Mouse (Mus musculus) heart, postnatal 25 days (tissue): ENCODE measurements around the gene Bmpr2. TPM values are rescaled to one million over a fixed set of nuclear protein-coding genes. Genes with fewer than 3 reads are reported as not detected.

Experiments
- DNase-seq: peaks from one replicate; pipeline ENCODE4 v3.0.0; 2022; ENCODE audit warnings: low spot score
- intact Hi-C: fragments of 180-260 bp; cut with DNase I; formaldehyde crosslinking; loops from one replicate; pipeline ENCODE4 v1.15.1; 2025
- total RNA-seq, 2 experiments: library from RNA; stranded (reverse); gene quantifications; 2 replicates each; pipeline ENCODE4 v1.2.3; 2021

The Bmpr2 gene
- total RNA-seq, 2 experiments from 2014 or later = 39.2 to 46.7 TPM

DNA sequence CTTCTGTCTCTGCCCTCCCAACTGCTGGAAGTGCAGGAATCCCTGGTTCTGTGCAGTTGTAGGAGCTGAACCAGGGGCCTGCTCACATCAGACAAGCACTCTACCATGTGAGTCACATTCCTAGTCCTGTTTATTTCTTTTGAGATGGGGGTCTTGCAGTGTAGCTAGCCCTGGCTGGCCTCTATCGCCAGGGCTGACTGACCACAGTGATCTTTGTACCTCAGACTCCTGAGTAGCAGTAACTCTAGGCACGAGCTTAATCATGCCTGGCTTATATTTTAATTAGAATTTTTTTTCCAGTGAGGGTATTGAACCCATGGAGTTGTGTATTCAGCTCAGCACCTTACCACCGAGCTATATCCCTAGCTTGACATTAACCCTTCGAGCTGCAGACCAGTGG, 128.0 kb downstream of the Bmpr2 start:
- DNase-seq = no peak
- intact Hi-C loops = no loop called here

DNA sequence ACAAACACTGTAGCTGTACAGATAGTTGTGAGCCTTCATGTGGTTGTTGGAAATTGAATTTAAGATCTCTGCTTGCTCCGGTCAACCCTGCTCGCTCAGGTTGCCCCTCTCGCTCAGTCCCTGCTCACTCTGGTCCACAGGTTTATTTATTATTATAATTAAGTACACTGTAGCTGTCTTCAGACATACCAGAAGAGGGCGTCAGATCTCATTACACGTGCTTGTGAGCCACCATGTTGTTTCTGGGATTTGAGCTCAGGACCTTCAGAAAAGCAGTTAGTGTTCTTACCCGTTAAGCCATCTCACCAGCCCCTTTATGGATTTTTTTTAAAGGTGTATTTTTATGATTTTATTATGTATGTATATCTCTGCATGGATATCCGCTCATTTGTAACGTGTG, 129.6 kb downstream of the Bmpr2 start:
- no peak for DNase-seq
- intact Hi-C loops = no loop called here

DNA sequence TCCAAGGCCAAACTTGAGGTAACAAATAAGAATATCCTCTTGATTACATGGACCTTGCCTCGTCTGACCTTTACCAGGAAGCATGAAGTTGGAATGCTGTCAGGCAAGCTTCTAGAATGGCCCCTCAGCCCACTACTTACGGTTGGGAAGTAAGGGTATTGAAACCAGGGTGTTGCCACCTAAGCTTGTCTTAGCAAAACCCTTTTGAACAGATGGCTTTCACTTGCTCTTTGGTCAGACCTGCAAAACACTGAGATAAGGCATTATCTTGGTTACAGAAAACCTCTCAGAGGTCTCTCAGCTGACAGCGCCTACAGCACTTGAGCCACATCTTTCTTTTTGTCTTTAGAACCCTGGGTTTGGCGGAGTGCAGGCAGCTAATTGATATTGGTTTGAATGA, 130.8 kb downstream of the Bmpr2 start:
- no peak for DNase-seq
- intact Hi-C loops = no loop called here

DNA sequence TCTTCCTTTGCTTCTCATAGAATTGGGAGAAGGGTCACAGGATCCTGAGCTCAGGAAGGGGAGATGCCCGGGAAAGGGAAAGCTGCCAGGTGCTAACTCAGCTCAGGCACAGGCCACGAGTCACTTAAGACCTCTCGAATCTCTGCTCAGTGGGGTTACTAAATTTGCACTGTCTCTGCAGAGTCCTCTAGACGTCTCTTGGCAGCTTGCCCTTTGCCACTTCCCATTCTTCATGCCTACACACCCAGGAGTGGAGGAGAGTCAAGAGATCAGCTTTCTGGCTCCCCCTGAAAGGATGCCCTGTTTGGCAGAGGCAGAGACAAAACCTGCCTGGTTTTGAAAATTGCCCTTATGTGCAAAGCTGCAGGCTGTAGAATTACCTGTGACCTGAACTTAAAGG, 132.3 kb downstream of the Bmpr2 start:
- intact Hi-C loops = no loop called here

DNA sequence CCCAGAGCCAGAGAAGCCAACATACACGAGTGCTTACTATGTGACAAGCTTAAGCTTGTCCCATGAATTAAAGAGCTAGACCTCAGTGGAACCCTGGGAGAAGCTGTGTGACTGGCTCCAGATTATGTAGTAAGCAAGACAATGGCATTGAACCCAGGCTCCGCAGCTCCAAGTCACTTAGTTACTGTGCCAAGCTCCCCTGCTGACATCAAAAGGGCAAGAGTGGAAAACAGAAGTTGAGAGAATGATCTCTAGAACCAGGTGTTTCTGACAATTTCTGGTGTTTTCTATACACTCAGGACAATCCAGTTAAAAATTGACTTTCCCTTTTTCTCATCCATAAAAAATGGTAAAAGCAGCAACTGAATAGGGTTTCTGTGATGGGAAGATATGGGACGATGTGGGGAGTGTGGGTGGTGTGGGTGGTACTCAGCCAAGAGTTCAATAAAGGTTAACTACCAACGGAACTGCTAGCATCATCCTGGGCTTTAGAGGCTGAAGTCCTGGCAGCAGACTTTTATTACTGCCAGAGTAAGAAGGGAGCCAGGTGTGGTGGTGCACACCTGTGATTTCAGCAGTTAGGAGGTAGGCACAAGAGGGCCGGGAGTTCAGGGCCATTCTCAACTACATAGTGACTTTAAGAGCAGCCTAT, 134.1 kb downstream of the Bmpr2 start:
- intact Hi-C loops = no loop called here
- no peak for DNase-seq

More for the DNA sequence above, 132.3 kb downstream of the Bmpr2 start:
- peak; percentile 10 for DNase-seq

DNA sequence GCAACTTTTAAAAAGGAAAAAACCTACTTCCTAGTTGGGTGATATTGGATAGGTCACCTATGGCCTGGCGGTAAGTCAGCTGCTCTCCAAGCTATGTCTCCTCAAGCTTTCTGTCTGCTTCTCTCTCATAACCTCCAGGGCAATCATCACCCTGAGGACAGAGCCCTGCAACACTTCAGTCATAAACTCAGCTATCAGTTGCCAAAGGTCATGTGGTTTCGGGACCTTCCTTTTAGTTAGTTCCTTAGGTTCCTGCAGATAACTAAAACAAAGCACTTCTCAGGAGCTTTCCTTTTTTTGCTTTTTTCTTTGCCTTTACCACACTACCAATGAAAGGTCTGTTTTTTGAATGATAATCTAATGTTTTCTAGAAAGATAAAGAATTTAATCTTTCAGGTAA, 136.5 kb downstream of the Bmpr2 start:
- intact Hi-C loops = no loop called here
- DNase-seq = no peak

DNA sequence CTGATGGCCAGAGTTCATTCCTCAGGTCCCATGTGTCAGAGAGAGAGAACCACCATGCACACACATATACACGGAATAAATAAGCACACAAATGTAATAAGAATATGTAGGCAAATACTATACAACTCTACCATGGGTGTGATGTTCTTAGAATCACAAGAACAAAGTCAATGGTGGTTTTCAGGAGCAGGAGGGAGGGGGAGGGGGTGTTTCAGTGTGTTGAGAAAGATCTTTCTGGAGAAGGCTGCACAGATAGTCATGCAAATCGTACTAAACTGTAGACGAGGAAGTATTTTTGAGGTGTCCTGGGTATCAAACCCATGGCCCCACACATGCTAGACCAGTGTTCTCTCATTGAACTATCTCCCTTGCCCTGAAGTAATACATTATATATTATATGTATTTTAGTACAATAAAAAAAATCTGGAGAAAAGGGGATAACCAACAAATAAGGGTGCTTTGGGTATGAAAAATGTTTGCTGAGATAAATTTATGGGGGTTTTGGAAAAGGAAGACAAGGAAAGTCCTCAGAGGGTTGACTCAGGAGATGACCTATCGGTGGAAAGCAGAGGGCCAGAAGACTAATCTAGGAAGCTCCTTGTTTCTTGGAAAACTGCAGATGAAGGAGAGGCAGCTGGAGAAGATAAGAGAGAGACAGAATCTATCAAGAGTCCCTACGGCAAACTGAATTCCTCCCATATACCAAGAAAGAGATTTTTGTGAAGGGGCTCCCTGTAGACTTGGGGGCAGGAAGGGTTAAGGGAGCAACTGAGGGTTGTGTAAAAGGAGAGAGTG, 138.1 kb downstream of the Bmpr2 start:
- intact Hi-C loops = no loop called here
- DNase-seq = no peak

DNA sequence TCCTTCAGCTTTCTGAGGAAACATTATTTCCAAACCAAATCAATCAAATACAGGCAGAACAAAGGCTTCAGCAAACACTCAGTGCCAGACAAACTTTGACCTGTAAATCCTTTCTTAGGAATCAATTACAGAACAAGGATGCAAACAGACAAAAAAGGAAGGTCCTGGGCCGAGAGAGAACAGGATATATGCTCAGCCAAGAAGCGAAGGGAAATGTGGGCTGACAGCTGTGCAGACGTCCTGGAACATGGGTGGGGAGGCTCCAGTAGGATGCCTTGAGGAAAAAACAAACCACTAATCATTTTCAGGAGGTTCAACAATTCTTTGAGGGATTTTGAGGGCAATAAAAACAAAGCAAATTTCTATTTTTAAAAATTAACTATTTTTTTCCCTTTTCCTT, 139.4 kb downstream of the Bmpr2 start:
- intact Hi-C loops = no loop called here
- peak; percentile 26 for DNase-seq

DNA sequence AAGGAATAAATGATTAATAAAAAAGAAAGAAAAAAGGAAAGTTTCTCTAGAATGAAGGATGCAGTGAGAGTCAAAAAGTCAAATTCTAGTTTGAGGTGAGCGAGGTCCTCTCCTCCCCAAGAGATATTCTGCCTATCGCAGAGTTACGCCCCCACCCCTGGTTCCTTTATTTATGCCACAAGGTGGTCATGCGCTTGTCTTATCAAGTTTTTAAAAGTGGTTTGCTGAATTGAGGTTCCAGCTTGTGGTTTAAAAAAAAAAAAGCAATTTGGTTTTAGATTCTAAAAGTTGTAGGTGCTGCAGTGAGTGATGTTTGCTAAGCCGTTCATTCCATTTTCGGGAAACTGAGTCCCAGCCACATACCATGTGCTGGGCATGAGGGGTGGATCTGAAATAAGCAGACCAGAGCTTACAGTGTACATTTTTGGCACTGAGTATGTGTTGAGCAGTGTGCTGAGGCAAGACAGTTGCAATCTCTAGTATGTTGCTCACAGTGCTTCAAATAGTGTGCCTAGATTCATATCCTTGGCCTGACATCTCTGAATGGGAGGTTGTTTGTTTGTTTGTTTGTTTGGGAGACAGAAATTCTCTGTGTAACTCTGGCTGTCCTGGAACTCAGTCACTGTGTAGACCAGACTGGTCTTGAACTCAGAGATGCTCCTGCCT, 141.6 kb downstream of the Bmpr2 start:
- DNase-seq = no peak
- intact Hi-C loops = no loop called here

DNA sequence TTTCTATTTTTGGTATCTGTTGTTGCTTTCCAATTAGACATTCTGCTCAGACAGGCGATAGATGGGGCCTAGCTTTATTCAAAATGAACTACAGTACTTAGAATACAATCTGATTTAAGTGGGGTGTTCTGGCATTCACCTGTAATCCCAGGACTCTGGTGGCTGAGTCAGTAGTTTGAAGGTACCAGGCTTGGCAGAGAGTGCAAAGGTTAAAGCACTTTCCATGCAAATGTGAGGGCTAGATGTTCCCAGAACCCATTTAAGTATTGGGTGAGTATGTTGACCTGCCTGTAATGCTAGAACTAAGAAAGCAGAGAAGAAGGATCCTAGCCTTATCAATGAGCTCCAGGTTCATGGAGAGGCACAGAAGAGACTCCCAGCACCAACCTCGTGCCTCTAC, 142.7 kb downstream of the Bmpr2 start:
- intact Hi-C loops = no loop called here
- DNase-seq = no peak

DNA sequence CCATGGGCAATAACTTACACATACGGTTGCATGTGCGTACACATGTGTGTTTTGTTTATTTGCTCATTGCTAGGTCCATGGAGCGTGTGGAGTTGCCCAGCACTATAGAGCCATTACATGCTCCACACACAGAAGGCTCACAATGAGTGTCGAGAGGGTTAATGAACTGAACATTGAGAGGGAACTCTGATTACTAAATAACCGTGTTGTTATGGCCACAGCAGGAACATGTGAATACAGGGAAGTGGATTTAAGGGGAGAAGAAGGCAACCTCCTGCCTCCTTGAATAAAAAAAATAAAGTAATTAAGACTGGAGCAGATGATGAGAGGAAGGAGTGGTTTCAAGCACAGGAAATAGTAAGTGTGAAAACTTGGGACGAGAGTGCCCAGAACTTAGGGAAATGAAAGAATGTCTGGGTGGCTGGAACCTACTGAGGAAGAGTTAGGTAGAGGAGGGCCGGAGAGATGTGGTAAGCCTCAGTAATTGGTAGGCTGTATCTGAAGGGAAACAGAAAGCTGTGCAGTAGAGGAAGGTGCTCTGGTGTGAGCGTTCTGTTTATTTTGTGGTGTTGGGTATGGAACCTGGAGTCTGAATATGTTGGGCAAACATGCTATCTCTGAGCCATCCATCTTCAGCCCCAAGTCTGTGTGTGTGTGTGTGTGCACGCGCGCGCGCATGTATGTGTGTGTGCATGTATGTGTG, 143.8 kb downstream of the Bmpr2 start:
- no peak for DNase-seq
- intact Hi-C loops = no loop called here

DNA sequence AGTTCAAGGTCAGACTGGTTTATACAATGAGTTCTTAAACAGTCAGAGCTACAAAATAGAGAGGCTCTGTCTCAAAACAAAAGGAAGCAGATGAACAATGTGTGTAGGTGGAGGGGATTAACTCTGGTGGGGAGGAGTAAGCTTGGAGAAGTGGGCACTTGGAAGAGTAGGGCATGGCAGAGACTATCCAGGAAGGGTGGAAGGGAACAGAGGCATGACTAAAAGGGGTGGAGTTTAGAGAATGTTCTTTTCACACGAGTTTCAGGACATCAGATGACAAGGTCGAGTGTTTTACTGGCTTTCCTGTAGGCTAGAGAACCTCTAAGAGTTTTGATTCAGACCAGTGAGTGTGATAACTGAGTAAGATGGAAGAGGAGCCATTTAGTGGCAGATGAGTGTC, 144.5 kb downstream of the Bmpr2 start:
- intact Hi-C loops = no loop called here
- no peak for DNase-seq

DNA sequence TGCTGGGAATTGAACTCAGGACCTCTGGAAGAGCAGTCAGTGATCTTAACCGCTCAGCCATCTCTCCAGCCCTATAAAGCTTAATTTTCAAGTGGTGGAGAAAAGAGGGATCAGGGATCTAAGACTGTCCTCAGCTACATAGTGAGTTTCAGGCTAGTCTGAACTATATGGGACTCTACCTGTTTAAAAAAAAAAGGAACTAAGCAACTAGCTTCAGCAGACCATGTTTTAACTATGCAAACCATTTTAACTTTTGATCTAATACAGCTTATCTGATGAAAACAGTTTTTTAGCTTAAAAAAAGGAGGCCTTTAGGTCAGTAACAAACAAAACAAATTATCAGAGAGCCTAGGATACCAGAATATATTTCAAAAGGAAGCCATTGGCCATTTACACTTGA, 147.7 kb downstream of the Bmpr2 start:
- intact Hi-C loops = no loop called here
- no peak for DNase-seq

DNA sequence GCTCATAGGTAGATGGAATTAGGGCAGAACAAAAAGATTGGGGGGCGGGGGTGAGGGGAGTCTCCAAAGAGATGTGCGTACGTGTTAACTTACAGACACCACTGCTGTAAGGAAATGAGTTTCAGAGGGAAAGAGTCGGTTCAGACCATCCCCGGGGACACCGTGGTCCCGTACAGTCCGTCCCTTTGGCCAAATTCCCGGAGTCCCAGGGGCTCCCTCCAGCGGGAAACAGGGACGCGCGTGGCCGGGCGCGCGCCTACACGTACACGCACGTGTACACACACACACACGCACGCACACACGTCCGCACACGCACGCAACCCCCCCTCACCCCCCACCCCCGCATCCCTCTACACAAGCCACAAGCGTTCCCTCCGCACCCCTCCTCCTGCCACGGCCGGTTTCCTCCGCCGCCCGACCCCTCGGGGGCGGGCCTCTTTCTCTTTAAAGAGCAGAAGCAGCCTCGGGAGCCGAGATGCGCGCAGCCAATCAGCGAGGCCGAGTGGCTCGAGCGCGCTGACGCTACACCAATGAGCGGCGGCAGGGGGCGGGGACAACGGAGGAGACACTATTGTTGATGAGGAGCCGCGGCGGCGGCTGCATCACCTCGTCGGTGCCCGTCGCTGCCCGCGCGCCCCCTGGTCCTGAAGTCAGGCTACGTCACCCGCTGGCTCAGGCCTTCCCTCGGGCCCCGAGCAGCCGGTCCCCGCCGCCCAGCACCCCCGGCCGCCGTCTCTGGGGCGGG, 149.4 kb downstream of the Bmpr2 start, which contains the start of gene Fam117b:
Gene Fam117b (plus strand): TSS at position 594 of the 745 bp plus-strand sequence.
- DNase-seq = peak; percentile 96
- intact Hi-C loops = no loop called here

DNA sequence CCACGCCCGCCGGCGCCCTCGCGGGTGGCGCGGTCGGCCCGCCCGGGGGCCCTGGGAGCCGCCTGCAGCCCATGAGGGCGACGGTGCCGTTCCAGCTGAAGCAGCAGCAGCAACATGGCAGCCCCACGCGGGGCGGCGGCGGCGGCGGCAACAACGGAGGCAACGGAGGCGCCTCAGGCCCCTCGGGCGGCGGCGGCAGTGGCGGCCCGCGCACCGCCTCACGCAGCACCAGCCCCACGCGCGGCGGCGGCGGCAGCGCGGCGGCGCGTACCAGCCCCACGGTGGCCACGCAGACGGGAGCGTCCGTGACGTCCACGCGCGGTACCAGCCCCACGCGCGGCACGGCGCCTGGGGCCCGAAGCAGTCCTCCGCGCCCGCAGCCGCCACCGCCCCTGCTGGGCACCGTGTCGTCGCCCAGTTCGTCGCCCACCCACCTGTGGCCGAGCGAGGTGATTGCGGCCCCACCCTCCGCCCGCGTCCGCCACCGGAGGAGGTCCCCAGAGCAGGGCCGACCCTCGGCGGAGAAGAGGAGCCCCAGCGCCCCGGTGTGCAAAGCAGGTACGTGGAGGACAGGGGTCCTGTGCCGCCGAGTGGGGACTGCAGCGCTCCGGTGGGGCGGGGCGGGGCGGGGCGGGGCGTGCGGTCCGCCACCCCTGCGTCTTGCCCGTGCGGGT, 150.1 kb downstream of the Bmpr2 start:
- intact Hi-C loops = no loop called here
- peak; percentile 15 for DNase-seq

DNA sequence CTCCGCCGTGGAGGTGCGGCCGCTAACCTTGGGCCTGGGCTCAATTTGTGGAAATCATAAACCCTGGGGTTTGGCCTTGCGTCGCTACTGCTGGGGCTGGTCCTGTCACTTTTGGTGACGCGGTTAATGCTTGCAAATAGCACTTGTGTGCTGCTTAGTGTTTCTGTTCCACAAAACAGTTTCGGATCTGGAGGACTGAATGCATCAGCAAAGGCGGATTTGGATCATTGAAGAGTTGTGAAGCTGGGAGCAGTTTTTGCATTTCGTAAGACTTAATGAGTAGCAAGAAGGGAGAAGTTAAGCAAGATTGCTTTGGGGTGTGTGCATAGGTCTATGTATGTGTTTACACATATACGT, 150.6 kb downstream of the Bmpr2 start:
- peak; percentile 10 for DNase-seq
- intact Hi-C loops = no loop called here

DNA sequence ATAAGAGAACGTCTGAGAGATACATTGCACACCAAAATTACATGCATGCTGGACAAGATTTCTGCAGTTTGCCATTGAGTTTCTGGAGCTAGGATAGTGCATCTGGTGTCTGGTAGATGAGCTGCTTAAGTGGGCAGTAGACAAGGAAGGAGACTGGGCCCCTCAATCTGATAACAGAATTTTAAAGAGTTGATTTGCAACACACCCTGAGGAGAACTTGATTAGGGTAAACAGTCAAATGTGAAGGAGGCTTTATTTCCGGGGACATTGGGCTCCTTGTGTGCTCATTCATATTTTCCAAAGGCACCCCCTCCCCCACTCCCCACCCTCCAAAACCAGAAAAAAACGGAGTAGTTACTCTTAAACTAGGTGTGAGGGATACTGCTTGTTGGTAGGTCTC, 151.6 kb downstream of the Bmpr2 start:
- intact Hi-C loops = no loop called here

DNA sequence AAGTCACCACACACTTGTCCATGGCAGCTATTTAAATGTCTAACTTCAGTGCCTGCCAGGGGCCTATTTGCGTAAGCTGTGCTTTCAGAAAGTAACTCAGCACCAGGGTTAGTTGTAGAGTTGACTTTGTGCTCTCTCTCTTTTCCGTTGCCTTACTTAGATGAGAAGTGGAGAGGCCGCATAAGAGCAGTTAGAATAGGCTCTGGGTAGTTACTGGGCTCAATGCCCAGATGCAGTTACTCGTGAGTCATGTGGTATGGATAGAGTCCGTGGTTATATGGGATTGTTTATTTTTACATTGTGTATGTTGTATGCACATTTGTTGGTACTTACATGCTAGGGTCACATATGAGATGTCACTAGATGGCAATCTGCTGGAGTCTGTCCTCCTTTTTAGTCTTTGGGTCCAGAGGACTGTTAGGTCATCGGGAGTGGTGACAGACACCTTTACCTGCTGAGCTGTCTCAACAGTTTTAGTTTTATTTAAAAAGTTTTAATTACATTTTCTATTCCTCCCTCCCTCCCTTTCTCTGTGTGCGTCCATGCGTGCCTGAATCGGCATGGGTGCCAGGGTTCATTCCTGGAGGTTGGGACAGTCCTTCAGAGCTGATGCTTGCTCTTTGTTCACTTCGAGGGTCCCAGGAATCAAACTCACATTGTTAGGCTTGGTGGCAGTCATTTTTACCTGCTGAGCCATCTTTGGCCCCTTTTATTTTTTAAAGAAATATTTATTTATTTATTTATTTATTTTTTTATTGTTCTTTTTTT, 152.8 kb downstream of the Bmpr2 start:
- no peak for DNase-seq
- intact Hi-C loops = no loop called here

More for the DNA sequence above, 151.6 kb downstream of the Bmpr2 start:
- DNase-seq = no peak

DNA sequence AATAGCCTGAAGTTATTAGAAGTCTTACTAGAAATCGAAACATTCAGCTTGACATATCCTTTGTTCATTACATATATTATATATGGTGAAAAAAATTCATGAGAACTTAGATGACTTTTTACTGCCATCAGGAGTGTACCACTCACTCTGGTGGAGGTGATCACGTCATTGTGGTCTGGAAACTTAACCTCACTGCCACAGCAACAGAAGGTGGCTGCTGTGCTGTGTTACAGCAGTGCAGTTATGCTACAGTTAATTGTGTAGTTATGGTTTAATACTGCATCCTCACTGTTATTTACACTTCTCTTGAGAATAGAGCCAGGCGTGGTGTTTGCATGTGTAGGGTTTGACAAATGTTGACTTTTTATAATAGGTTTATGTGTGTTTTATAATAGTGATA, 154.2 kb downstream of the Bmpr2 start:
- intact Hi-C loops = no loop called here
- no peak for DNase-seq
